Mouse (Mus musculus) midbrain, postnatal 0 days (tissue): ENCODE results near the gene Polr3b. TPM values are rescaled to one million over a fixed set of nuclear protein-coding genes. Genes with fewer than 3 reads are reported as not detected.

Source experiments
- ATAC-seq: fragments of 200-750 bp; cut with Nextera tagmentation; 2 replicates; pipeline ENCODE4 v1.8.0; 2017; ENCODE audit warnings: moderate number of reproducible peaks, mild to moderate bottlenecking, moderate TSS enrichment, moderate library complexity; ENCODE audit not compliant: low FRiP score
- DNase-seq: peaks from one replicate; pipeline ENCODE4 v3.0.0-alpha.2; 2015; ENCODE audit warnings: low spot score
- H3K27ac ChIP-seq: fragments of 300-500 bp; sonication (generic); 2 replicates; pipeline ENCODE4 v1.5.1; 2014; ENCODE audit warnings: low read depth, mild to moderate bottlenecking, low read length, mixed read lengths
- H3K27me3 ChIP-seq: fragments of 300-500 bp; sonication (generic); 2 replicates; pipeline ENCODE4 v1.6.1; 2014; ENCODE audit warnings: low read length, control low read depth, mixed read lengths; ENCODE audit not compliant: insufficient read depth
- H3K36me3 ChIP-seq: fragments of 300-500 bp; sonication (generic); 2 replicates; pipeline ENCODE4 v1.6.1; 2014; ENCODE audit warnings: low read length, control low read depth, mixed read lengths; ENCODE audit not compliant: insufficient read depth
- H3K4me1 ChIP-seq: fragments of 300-500 bp; sonication (generic); 2 replicates; pipeline ENCODE4 v1.6.1; 2014; ENCODE audit warnings: mild to moderate bottlenecking, control low read depth, antibody characterized with exemption, low read length, mixed read lengths; ENCODE audit not compliant: insufficient read depth
- H3K4me2 ChIP-seq: fragments of 300-500 bp; sonication (generic); 2 replicates; pipeline ENCODE4 v1.6.1; 2014; ENCODE audit warnings: low read depth, mild to moderate bottlenecking, low read length, mixed read lengths; ENCODE audit not compliant: poor library complexity, severe bottlenecking
- H3K4me3 ChIP-seq: fragments of 300-500 bp; sonication (generic); 2 replicates; pipeline ENCODE4 v1.5.1; 2014; ENCODE audit warnings: low read depth, mild to moderate bottlenecking, low read length, moderate library complexity
- H3K9ac ChIP-seq: fragments of 300-500 bp; sonication (generic); replicated peaks from 2 replicates; pipeline ENCODE4 v1.6.1; 2014; ENCODE audit warnings: mild to moderate bottlenecking, low read length, moderate library complexity, mixed read lengths; ENCODE audit not compliant: poor library complexity, severe bottlenecking
- H3K9me3 ChIP-seq: fragments of 300-500 bp; sonication (generic); 2 replicates; pipeline ENCODE4 v1.6.1; 2016; ENCODE audit warnings: low read length, control low read depth
- CTCF ChIP-seq: IDR thresholded peaks from 2 replicates; pipeline ENCODE4 v1.5.1; 2016; ENCODE audit warnings: antibody characterized with exemption, mild to moderate bottlenecking
- WGBS: fragments of 180-500 bp; shearing (Covaris S2); extraction: QIAGEN DNeasy Blood & Tissue Kit; methylation state at CpG from one replicate; pipeline ENCODE4 v1.1.7; 2014; 5-methylcytosine and 5-hydroxymethylcytosine counted together
- polyA plus RNA-seq: library from polyadenylated mRNA; unstranded; fragments of >200 nt; fragmentation: Nextera tagmentation; extraction: Ambion mirVana; gene quantifications from 2 replicates; pipeline ENCODE4 v1.2.1, GENCODE M21; 2015
- total RNA-seq: library from RNA; depleted of rRNA; stranded (reverse); fragments of >200 nt; gene quantifications from 2 replicates; pipeline ENCODE4 v1.2.3, GENCODE M21; 2014

The Polr3b gene
- total and polyA plus RNA-seq, 2 experiments from 2014 or later = 10.5 to 11.0 TPM

- no peak for TF ChIP-seq CTCF
- H3K4me2 ChIP-seq = no peak overlapping the region
- H3K36me3 ChIP-seq = no peaks in the 10 kb centered on the region
- DNase-seq (no peak), ATAC-seq (no peak)
- no peaks in the 10 kb centered on the region for H3K9me3 ChIP-seq
- H3K27ac ChIP-seq = no peak overlapping the region
- no peak overlapping the region for H3K9ac ChIP-seq
- no peak overlapping the region for H3K4me3 ChIP-seq
- H3K27me3 ChIP-seq = no peaks in the 10 kb centered on the region
- H3K4me1 ChIP-seq = no peaks in the 10 kb centered on the region
- WGBS = 82% methylated on average over 10 of the region's 10 CpGs
Measured at GRCm38 (mm10) chr10:84578738-84579137, 43.4 kb upstream of the Polr3b start.

DNA sequence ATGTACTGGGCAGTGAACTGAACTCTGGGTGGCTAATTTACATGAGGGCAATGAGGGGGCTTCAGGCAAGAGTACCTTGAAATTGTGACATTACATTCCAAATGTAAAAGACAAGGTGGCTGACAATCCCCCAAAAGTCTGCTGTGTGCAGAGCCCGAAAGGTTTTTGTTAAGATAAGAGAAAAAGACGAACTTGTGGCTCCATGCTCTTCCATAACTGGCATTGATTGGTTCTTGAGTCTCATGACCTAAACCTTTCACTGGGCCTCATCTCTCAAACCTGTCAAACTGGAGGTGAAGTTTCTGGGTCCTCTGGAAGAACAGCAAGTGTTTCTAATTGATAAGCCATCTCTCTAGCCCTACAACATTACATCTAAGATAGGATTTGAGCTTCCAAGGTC is 42.6 kb upstream of the Polr3b start:
- H3K4me1 ChIP-seq = no peaks in the 10 kb centered on the region
- ATAC-seq (no peak), DNase-seq (no peak)
- no peak overlapping the region for H3K4me2 ChIP-seq
- H3K9me3 ChIP-seq = no peaks in the 10 kb centered on the region
- WGBS = 90% methylated on average over 2 of the region's 2 CpGs
- no peak overlapping the region for H3K9ac ChIP-seq
- no peak for TF ChIP-seq CTCF
- no peak overlapping the region for H3K27ac ChIP-seq
- H3K36me3 ChIP-seq = no peaks in the 10 kb centered on the region
- H3K4me3 ChIP-seq = no peak overlapping the region
- no peaks in the 10 kb centered on the region for H3K27me3 ChIP-seq

- WGBS = 84% methylated on average over 8 of the region's 8 CpGs
- Histone ChIP-seq H3K4me3 (no peak overlapping the region), H3K27me3 (no peaks in the 10 kb centered on the region), H3K36me3 (no peaks in the 10 kb centered on the region), H3K4me2 (no peak overlapping the region), H3K27ac (no peak overlapping the region), H3K9me3 (no peaks in the 10 kb centered on the region), H3K9ac (no peak overlapping the region), H3K4me1 (no peaks in the 10 kb centered on the region)
- TF ChIP-seq CTCF = no peak
- ATAC-seq = no peak
- DNase-seq = no peak
Measured at GRCm38 (mm10) chr10:84581191-84581590, 40.9 kb upstream of the Polr3b start.

- ATAC-seq = no peak
- no peaks in the 10 kb centered on the region for H3K36me3 ChIP-seq
- no peak for DNase-seq
- no peaks in the 10 kb centered on the region for H3K4me1 ChIP-seq
- no peak for TF ChIP-seq CTCF
- no peaks in the 10 kb centered on the region for H3K27me3 ChIP-seq
- no peak overlapping the region for H3K9ac ChIP-seq
- H3K27ac ChIP-seq = no peak overlapping the region
- WGBS = 77% methylated on average over 7 of the region's 7 CpGs
- no peak overlapping the region for H3K4me3 ChIP-seq
- H3K9me3 ChIP-seq = no peaks in the 10 kb centered on the region
- H3K4me2 ChIP-seq = no peak overlapping the region
Measured at GRCm38 (mm10) chr10:84582236-84582635, 39.9 kb upstream of the Polr3b start.

DNA sequence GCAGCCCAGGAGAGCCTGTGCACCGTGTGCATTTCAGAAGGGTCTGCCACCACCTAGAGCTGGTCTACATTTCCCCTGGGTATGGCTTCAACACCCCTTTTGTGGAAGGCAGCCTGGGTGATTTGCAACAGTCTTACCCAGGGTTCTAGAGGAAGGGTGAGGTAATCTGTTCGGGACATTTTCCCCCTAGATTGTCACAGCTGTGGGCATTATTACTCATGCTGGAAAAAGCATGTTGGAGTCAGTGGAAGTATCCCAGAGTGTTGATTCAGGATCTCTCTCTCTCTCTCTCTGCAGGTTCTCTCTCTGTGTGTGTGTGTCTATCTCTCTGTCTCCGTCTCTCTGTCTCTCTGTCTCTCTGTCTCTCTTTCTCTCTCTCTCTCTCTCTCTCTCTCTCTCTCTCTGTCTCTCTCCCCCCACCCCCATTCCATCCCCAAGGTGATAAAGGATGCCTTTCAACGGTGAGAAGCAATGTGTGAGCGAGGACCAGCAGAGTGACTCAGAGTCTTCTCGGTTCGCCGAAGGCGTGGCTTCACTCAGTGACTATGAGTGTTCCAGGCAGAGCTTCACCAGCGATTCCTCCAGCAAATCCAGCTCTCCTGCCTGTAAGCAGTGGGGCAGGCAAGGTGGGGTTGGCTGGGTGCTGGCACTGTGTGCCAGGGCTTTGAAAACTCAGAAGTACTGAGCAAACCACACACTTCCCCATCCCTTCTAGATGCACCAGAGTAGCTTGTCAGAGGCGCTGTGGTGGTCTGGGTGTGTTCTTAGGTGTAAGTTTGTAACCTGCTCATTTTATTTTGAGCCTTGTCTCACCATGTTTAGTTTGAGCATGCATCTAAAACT is 37.4 kb upstream of the Polr3b start:
- Histone ChIP-seq H3K4me3 (no peak overlapping the region), H3K9ac (no peak overlapping the region), H3K36me3 (no peaks in the 10 kb centered on the region), H3K9me3 (no peaks in the 10 kb centered on the region), H3K27me3 (no peaks in the 10 kb centered on the region), H3K4me2 (no peak overlapping the region), H3K27ac (no peak overlapping the region), H3K4me1 (no peaks in the 10 kb centered on the region)
- no peak for DNase-seq
- no peak for ATAC-seq
- WGBS = 75% methylated on average over 11 of the region's 11 CpGs
- TF ChIP-seq CTCF = no peak

GRCm38 (mm10) chr10:84585294-84585650 is 36.8 kb upstream of the Polr3b start:
- Histone ChIP-seq H3K27me3 (no peaks in the 10 kb centered on the region), H3K4me3 (no peak overlapping the region), H3K4me2 (no peak overlapping the region), H3K36me3 (no peaks in the 10 kb centered on the region), H3K9me3 (no peaks in the 10 kb centered on the region), H3K27ac (no peak overlapping the region), H3K9ac (no peak overlapping the region), H3K4me1 (no peaks in the 10 kb centered on the region)
- DNase-seq = no peak
- TF ChIP-seq CTCF = no peak
- ATAC-seq = no peak
- WGBS = 84% methylated on average over 2 of the region's 2 CpGs
